Mouse (Mus musculus) kidney, adult 2 months (tissue): Measurements from ENCODE around the gene Eif4e2.

Experiments
- CTCF ChIP-seq: fragments of 200-500 bp; conservative IDR thresholded peaks from 2 replicates; pipeline ENCODE4 v1.5.1; 2011; ENCODE audit warnings: low read depth, mild to moderate bottlenecking, control low read depth, low read length, moderate library complexity, mixed read lengths; ENCODE audit not compliant: insufficient read depth, insufficient read length
- POLR2A ChIP-seq: fragments of 200-500 bp; IDR thresholded peaks from one replicate; pipeline ENCODE4 v1.6.1; 2011; ENCODE audit warnings: low read depth, low read length, control low read depth

DNA sequence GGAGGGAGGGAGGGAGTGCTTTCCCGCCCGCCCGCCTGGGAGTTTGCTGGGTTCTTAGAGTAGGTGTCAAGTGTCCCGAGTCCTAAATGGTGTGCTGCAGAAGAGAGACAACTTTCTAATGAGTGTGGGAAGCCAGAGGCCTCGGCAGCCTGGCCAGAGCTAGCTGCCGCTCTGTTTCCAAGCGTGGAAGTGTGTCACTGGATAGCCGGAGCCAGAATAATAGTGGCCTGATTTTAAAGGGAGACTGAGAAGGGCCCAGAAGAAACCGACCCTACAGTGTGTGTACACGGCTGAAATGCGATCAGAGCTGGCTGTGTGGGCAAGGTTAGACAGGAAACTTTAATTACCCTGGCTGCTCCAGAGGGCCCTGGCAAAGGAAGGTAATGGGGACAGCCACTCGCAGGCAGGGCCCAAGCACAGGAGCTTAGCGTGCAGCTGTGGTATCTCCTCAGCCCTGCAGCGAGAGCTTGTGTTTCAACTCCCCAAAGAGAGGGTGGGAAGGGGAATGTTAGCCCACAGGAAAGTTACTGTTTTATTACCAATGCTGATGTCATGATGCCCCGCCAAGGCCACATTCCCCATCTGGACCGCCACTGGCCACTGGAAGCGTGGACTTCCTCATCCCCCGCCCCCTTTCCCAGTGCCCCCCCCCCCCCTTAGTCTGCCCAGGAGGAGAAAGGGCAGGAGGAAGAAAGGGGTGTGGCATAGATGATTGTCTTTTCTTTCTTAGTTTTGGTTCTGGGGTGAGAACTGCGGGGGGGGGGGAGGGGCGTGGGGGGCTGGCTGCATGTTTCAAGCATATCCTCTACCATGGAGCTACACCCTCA lies 57.1 kb downstream of the Eif4e2 start:
- TF ChIP-seq CTCF: no peak
- TF ChIP-seq POLR2A: no peak
